Mouse (Mus musculus): ENCODE results near the gene Slc16a13.

The Slc16a13 gene

DNA sequence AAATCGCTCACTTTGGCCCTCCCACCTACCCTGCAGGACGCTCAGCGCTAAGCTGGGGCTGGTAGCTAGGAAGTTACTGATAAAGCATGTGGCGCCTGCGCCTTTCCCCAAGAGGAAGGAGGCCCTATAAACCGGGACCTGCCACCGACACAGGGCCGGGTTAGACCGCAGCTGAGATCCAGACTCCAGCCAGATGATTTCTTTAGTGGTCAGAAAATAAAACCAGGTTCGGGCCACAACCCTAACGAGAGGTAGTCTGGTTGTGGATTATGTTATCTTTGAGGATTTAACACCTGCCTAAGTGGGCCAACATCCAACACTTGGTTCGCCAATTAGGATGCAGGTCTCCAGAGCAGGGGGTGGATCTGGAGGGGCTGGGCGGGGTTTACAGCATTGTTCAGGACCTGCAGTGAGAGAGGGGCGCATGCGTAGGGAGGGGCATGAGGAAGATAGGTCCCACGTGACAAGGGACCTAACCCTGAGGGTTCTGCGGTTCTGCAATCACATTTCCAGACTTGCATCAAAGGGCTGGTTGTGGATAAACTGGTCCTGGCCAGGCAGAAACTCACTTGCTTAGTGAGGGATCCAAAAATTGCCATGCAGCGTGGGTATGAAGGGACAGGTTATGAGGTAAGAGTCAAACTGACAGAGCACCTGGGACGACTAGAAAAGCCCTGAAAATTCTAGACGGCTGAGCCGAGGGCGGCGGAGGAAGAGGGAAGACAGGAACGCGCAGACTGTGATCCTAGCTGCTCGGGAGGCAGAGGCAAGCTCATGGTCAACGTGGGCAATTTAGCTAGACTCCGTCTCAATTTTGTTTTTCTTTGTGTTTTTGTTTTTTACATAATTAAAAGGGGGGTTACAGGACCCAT lies at the start of gene Slc16a13:
TSS of gene Slc16a13 (minus strand) at position 334 of the 872 bp plus-strand sequence.
- DNase-seq (ENCODE audit: low spot score), result peak; percentile 72

DNA sequence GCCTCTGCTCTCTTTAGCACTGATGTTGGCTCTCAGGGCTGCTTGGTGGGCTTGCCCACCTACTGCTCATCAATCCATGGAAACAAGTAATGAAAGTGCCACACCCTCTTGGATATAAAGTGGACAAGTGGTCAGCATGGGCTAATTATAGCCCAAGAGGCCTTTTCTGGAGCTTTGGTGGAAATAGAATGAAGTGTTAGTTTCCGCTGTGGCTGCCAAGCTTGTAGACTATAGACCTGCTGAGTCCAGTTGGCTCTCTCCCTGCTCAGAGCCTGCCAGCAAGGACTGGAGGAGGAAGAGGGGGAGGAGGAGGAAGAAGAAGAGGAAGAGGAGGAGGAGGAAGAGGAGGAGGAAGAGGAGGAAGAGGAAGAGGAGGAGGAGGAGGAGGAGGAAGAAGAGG lies 45.5 kb upstream of the Slc16a13 start:
- DNase-seq (ENCODE audit: low spot score), result no peak

DNA sequence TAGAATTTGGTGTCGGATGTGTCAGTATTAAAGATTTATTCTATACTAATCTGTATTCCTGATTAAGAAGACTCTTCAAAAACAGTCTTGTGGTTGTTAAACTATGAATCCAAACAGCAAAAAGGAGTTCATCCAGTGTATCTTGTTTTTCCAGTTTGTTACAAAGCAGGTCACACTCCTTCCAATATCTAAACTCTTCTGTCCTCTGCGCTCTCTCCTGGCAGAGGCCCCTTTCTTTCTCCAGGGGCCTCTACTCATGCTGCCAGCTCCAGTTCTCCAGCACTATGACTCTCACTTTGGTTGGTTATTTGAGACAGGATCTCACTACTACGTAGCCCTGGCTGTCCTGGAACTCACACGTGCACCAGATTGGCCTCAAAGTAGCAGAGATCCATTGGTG lies 45.0 kb upstream of the Slc16a13 start:
- DNase-seq (ENCODE audit: low spot score), result no peak

DNA sequence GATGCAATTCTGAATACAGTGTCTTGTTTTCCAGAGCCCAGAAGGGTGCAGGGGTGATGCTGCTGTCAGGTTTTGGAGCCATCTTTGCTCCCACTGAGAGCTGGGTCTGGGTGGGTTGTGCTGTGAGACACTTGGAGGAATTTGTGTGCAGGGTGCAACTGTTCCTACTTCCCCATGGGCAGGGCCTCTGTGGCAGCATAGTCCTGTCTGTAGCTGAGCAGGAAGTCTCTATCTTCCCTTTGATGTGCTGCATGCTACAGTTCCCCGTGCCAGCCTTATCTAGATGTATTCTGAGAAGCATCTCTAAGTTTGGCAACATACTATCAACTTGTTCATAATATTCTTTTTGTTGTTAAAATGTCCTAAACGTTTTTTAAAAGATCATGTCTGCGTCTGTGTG lies 44.4 kb upstream of the Slc16a13 start:
- no peak for DNase-seq (ENCODE audit: low spot score)

DNA sequence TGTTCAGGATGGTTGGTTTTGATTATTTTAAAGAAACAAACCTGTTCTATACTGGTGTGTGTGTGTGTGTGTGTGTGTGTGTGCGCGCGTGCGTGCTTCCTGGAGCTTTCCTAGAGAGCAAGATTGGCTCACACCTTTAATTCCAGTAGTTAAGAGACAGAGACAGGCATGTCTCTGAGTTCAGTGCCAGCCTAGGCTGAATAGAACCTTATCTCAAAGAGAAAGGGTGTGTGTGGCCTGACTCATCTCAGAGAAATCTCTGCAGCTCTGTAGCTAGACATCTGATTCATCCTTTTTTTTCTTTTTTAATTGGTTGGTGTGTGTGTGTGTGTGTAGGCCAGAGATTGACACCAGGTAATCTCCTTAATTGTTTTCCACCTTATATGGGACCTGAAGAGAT lies 38.2 kb upstream of the Slc16a13 start:
- no peak for DNase-seq (ENCODE audit: low spot score)

DNA sequence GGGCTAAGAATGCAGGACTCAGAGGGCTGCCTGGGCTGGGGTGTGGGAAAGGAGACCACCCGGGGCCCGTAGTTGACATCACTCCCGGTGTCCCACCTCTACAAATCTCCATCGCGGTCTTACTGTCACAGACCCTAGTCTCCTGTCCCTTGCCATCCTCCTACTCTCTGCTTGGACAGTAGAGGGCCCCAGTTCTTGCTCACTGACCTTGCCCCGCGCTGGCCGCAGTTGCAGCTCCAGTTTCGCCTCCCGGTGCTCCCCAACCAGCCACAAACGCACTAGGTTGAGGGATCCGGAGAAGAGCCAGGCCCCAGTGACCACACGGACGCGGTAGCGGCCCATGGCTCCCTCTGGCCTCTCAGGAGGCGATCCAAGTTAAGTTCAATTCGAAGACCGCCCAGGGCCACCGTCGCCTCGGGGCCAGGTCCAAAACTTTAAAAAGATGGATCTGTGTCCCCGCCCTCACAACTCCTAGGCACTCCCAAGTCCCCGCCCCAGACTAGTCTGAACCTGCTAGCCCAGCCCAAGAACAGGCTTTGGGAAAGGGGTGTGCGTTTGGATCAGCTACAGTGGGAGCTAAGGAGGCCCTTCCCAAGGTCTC lies 34.2 kb upstream of the Slc16a13 start, which contains the start of gene Alox12:
TSS of gene Alox12 (minus strand) at position 423 of the 601 bp plus-strand sequence.
- DNase-seq (ENCODE audit: low spot score), result no peak

DNA sequence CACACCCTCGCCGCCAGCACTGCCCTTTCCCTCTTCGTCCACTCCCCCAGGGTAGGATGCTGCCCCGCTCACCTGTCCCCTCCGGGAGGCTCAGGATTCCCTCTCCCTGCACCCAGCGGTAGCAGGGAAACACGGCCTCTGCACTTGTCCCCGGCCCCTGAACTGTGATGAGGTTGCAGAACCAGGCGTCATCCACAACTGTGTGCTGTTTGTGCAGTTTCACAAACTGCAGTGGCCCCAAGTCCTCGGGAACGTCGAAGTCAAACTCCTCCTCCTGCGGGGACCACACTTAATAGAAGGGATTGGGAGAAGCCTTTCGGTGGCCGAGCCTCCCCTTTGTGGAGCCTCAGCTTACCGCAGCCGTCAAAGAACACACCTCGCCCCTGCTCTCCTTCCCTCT lies 33.5 kb upstream of the Slc16a13 start:
- no peak for DNase-seq (ENCODE audit: low spot score)

DNA sequence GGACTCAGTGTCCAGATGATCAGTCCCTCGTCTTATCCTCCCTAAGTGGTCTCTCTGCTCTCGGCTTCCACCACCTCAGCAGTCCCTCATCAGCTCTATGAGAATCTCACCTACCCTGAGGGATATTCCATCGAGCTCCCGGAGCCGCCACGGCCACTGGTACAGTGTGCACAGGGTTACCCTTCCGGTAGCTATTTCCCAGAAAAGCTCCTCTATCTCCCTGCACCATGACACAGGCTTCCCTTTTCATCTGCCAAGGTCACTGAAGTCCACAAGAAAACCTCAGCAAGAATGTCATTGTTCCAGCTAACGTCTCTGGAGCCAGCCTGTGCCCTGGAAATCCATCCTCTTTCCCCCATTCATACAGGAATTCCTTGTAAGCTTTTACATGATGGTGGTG lies 31.0 kb upstream of the Slc16a13 start:
- DNase-seq (ENCODE audit: low spot score), result no peak

DNA sequence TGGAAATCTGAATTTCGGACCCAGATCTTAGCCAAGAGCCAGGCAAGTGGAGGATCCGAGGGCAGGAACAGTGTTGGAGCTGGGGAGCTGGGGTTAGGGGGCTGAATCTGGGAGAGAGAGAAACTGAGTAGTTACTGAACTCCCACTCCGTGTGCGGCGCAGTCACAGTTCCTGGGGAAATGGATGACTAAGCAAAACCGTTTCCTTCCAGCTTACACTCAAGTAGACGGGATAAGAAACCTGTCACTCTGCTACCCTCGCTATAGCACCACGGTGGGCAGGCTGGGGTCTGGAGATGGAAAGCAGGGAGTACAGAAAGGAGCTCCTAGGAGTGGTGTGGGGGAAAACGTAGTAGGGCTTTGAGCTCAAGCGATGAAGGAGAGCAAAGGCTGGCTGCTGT lies 29.3 kb upstream of the Slc16a13 start:
- DNase-seq (ENCODE audit: low spot score), result no peak

DNA sequence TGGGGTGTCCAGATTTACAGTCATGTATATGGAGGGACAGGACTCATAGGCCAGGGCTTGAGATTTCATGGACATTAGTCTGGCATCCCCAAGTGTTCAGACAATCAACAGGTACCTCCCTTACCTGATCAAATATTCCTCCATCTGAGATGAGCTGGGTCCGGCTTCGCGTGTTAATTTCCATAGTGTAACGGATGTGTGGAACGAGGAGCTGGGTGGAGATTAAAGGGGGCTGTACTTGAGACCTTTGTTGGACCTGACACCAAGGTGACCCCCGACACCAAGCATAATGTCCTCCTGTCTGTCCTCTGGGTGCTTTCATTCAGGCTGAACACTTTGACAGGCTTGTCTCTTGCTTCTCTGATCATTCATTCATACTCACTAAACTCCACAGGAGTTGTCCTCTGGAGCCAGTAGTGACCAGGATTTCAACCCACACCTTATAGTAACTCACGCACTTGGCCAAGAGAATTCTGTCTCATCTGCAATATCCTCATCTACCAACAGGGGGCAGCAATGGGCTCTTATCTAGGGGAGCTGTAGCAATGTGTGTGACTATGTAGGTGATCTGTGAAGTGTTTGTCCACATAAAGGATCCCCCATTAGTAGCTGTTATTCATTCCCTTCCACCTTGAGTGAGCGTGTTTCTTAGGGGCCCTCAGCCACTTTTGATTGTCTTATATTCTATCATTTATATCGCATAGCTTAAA lies 26.4 kb upstream of the Slc16a13 start:
- no peak for DNase-seq (ENCODE audit: low spot score)

DNA sequence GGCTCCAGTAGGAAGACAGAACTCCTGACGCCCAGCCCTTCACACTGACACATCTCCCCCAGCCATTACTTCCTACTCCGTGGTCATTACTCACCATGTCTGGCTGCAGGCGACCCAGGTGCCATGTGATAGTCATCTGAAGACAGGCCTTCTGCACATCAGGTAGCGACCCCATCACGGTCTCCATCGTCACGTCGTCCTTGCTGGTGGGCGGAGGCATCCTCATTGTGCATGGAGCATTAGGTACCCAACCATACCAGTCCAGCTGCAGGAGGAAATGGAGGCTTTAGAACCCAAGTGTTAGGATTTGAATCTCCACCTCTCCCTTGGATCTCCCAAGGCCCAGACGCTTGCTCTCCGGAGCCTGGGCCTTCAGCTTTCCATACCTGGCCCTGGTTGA lies 21.7 kb upstream of the Slc16a13 start:
- DNase-seq (ENCODE audit: low spot score), result no peak

DNA sequence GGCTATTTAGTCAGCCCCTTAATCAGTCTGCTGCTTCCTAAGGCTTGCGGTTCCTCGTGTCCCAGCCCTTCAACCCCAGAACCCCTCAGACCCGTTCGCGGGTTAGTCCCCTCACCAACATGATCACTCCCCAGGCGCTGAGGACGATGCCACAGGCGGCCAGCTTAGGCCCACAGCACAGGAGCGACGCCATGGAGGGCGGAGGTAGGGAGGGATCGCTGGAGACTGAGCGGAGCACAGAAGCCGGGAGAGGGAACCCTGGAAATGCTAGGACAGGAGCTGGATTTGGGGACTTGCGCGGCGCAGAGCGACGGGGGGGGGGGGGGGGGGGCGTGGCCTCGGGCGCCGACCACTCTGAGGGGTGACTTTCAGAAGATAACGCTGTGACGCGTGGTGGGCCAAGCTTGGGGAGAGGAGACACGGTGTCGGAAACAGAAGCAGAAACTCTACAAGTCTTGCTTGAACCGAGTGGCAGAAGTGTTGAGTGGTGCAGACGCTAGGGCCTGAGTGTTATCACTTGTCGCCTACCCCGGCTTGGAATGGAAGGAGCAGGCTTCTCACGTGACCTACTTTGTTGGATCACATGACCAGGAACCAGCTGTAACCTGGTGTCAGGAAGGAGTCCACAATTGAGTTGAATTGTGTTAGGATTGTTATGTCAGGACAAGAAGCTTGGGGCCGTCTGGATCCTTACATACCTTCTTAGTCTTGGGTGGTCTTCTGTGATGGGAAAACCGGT lies 18.8 kb upstream of the Slc16a13 start, which contains the start of the genes Gm21988 and Rnasek:
TSS of gene Gm21988 (minus strand) at position 290 of the 739 bp plus-strand sequence.
TSS of gene Rnasek (minus strand) at position 302 of the 739 bp plus-strand sequence.
- no peak for DNase-seq (ENCODE audit: low spot score)

DNA sequence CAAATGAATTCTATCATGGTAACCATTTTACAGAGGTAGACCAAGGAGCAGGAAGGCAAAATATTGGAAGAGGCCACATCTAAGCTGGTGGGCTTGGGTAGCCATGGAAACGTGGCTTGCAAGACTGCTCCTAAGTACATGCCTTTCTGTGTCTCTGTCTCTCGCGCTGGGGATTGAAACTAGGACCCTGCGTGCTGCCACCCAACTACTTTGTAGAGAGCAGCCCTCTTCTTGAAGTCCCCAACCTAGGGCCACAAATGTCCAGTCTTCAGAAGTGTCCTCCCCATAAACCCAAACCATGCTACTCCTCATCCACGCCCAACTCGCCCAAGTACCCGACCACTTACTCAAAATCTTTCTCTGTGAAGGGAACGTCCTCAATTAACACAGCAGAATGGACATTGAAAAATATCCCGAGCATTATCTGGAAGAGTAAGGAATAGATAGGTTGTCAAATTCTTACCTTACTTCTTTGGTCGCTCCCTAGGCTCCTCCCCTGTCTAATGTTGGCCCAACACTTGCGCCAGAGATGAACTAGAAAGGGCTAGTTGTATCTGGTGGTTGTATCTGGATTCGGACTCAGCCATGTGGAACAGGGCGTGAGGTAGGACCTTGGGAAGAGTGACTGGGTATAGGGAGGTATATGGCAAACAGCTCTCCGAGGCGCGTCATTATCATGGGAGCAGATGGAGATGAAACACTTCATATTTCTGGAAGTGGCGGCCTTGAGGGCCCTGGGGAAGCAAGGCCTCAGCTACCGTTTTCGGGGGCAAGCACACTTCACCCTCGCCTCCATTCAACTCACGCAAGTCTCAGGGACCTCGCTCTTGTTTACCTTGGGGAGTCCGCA lies 18.0 kb upstream of the Slc16a13 start:
- no peak for DNase-seq (ENCODE audit: low spot score)

DNA sequence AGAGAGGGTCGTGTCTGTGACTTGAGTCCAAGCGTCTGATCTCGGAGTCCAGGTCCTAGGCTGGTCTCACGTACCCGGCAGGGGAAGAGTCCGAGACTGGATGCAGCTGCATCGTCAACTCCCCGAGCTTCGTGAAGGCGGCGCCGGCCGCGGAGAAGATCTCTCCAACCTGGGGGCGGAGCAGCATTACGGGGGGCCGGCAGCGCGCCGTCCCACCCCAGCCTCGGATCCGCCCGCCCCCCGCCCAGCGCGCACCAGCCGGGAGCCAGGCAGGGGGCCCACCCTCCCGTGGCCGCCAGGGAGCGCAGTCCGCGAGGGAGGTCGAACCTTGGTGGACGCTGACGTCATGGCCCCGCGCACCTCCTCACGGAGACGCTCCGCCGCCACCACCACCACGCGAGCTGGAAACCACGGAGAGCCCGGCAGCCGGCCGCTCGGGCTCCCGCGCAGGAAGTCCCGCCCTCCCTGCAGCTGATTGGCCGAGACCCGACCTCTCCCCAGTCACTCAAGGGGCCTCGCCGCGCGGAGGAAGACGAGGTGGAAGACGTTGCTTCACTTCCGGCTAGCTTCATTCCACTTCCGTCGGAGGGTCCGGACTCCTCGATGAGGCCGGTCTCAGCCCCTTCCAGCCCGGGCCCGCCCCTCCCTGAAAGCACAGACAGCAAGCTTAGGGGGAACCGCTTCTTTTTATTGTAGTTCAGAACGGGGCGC lies 16.7 kb upstream of the Slc16a13 start, which contains the start of gene 0610010K14Rik:
TSS of gene 0610010K14Rik (minus strand) at position 458 of the 711 bp plus-strand sequence.
- peak; percentile 95 for DNase-seq (ENCODE audit: low spot score)

DNA sequence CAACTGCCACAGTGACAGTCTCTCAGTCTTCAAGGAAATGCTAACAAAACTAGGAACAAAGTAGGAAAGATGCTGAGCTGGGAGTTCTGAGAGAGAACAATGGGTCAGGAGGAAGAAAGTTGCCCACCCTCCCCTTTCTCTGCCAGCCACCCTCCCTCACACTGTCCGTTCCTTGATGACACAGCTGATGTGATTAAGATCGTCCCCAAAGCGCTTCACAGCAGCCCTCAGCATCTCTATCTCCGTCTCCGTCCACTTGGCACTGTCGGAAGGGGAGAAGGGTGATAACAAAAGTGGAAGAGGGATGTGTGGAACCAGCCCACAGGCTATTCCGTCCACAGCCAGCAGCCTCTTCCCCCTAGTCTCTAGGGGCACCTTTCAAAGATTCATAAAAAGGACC lies 15.9 kb upstream of the Slc16a13 start:
- no peak for DNase-seq (ENCODE audit: low spot score)

DNA sequence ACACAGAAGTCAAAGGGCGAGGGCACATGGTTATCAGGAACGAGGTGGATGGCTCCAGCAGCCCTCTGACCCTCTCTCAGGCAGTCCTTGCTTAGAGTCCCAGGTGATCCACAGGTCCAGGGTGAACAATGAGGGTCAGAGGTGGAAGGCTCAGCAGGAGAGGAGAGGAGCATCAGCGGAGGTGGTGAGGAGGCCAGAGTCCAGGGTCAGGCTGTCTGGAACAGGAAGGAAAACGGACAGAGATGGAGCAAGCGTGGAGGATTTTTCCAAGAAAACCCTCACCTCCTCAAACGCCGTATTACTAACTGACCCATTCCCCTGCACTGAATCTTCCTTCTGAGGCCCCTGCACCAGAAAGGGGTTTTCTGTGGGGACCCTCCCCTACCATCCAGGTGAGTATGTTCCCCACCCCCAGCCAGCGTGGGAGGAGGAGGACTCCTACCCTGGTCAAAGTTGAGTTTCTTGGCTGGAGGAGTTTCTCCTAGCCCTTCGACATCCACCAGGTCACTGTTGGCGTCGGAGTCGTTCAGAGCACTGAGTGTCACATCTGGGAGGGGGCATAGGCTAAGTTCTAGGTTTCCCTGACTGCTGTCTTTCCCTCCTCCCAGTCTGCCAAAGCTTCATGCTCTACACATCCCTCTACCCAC lies 14.5 kb upstream of the Slc16a13 start:
- DNase-seq (ENCODE audit: low spot score), result no peak

DNA sequence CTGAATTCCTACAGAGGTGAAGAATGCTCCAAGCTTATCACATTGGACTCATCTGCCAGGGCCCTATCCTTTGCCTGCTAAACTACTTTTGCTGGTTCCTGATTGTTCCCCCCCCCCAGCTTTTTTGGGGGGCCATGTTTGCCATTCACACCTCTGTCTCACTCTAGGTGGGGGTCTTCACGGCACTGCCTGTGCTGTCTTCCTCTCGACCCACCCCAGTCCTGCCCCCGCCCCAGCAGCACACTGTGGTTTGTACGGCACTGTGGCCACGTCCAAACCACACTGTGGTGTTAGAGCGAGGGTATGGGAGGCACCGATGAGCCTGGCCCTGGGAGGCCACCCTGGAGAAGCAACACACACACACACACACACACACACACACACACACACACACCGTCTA lies 13.6 kb upstream of the Slc16a13 start:
- no peak for DNase-seq (ENCODE audit: low spot score)

DNA sequence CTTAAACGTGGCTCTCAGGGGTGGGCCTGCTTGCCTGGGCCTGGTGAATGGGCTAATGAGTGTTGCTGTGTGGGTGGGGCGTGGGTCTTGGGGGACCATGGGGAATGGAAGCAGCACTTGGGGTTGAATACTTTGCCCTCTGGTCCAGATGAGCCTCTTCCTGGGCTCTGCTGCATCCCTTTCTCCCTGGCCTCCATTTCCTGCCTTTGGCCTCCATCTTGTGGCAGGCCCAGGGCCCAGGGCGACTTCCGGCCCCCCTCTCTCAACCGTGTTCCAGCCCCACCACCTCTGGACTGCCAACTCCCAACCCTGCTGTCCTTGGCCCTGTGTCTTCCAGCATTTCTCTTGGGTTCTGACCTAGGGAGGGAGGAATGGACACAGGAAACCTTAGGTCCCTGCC lies 13.2 kb upstream of the Slc16a13 start:
- DNase-seq (ENCODE audit: low spot score), result no peak

DNA sequence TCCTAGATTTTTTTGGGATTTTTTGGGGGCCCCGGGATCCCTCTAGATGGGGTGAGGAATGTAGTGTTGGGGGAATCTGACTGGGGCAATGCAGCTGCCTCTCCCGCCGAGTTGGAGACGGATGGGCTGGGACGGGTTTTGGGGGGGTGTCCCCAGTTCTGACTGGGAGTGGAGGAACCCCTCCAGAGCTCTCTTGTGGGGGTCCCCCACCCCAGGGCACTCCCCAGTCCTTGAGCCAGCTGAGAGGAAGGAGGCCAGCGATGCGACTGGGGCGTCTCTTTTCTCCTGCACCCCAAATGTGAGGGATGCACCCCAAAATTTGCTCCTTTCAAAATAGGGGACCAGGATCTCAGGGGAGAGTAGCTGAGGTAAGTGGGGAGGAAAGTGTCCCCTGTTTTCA lies 12.2 kb upstream of the Slc16a13 start:
- DNase-seq (ENCODE audit: low spot score), result no peak

DNA sequence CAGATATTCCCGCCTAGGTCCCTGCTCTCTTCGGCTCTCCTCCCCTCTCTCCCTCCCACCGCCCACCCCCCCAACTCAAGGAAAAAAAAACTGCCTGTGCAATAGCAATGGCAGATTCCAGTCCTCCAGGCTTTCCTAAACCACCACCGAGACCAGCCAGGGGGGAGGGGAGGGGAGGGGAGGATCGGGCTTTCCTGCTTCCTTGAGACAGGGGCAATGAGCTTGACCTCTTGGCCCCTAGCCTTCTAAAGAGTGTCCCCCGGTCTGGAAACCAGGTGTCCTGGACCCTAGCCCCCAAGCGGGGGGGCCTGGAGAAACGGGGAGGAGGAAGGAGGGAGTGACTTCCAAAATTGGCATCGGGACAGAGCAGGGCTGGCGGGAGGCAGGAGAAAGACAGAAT lies 11.7 kb upstream of the Slc16a13 start:
- DNase-seq (ENCODE audit: low spot score), result no peak

All from urinary bladder, postnatal 10 days (tissue).